Mouse (Mus musculus): ENCODE data around the gene Abhd8. TPM values are rescaled to one million over a fixed set of nuclear protein-coding genes. Genes with fewer than 3 reads are reported as not detected.

Gene Abhd8
- polyA plus RNA-seq, 1 experiment from 2014 or later = 69.5 TPM

DNA sequence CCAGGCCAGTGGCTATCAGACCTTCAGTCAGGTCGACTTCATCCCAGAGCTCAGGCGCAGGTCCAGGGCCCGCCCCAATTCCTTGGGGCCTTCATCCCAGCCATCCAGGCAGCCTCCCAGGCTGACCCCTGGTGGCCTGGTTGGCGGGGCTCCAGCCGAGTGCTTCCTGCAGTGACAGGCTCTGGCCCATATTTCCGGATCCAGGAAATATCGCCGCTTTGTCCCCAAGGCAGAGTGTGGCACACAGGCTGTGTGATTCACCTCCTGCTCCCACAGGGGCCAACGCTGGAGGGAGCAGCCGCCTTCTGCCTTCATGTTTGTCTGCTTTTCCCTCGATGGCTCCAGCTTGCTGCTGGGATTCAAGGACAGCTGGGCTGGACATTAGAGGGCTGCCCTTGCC, 33.0 kb upstream of the Abhd8 start:
- 22% methylated on average over 11 of the region's 11 CpGs for WGBS
- no peak overlapping the region for H3K4me2 ChIP-seq
- no peak overlapping the region for H3K4me3 ChIP-seq
- peaks cover 28% of the 10 kb centered on the region for H3K4me1 ChIP-seq
- H3K27ac ChIP-seq = peak overlapping the region; percentile 40; the same call in 1 of the 2 replicates
- no peak for ATAC-seq (ENCODE audit: insufficient number of reproducible peaks, insufficient read depth, low FRiP score, low TSS enrichment, low read depth)
- H3K9me3 ChIP-seq = no peaks in the 10 kb centered on the region
- H3K27me3 ChIP-seq = no peaks in the 10 kb centered on the region
- H3K36me3 ChIP-seq = peaks cover 36% of the 10 kb centered on the region
- H3K9ac ChIP-seq = no peak overlapping the region; the same call in 1 of the 2 replicates

DNA sequence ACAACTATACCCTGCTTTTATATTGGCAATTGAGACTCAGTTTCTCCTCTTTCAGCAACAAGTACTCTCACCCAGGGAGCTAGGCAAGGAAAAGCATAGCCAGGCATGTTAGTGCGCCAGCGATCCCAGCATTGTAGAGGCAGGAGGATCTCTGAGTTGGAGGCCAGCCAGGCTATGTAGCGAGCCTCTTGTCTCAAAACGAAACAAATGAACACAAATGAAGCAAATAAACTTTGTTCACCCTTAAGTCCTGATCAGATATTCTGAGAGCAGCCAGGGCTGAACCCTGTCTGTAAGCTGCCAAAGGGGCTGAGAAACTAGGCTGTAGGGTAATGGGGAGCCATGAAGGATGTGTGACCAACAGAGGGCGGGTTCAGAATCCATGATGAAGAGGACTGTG, 32.4 kb upstream of the Abhd8 start:
- H3K9me3 ChIP-seq = no peaks in the 10 kb centered on the region
- no peak overlapping the region for H3K4me2 ChIP-seq
- 89% methylated on average over 5 of the region's 5 CpGs for WGBS
- H3K4me3 ChIP-seq = no peak overlapping the region
- H3K9ac ChIP-seq = no peak overlapping the region; the same call in 1 of the 2 replicates
- no peaks in the 10 kb centered on the region for H3K27me3 ChIP-seq
- ATAC-seq (ENCODE audit: insufficient number of reproducible peaks, insufficient read depth, low FRiP score, low TSS enrichment, low read depth) = no peak
- peaks cover 42% of the 10 kb centered on the region for H3K36me3 ChIP-seq
- peak overlapping the region; percentile 44; the same call in 1 of the 2 replicates for H3K27ac ChIP-seq
- H3K4me1 ChIP-seq = peaks cover 28% of the 10 kb centered on the region

DNA sequence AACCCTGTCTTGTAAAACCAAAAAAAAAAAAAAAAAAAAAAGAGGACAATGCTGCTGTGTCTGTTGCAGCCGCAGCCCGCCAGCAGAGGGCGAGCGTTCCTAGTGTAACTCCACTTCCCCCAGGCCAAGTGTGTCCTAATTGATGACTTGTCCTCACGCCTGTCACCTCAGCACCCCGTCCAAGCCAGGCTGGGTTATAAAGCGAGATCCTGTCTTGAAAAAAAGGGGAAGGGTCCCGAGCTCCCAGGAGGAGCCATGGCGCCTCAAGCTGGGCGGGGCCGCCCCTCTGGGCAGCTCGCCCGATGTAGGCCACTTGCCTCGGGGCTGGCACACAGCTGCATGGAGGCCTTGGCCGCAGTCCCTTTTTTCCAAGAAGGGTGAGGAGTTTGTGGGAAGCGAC, 31.6 kb upstream of the Abhd8 start:
- no peaks in the 10 kb centered on the region for H3K27me3 ChIP-seq
- H3K36me3 ChIP-seq = peaks cover 50% of the 10 kb centered on the region
- WGBS = 21% methylated on average over 16 of the region's 16 CpGs
- no peak overlapping the region for H3K9ac ChIP-seq
- ATAC-seq (ENCODE audit: insufficient number of reproducible peaks, insufficient read depth, low FRiP score, low TSS enrichment, low read depth) = no peak
- peak overlapping the region; percentile 32 for H3K4me2 ChIP-seq
- H3K9me3 ChIP-seq = no peaks in the 10 kb centered on the region
- peaks cover 30% of the 10 kb centered on the region for H3K4me1 ChIP-seq
- no peak overlapping the region for H3K4me3 ChIP-seq
- no peak overlapping the region for H3K27ac ChIP-seq

GRCm38 (mm10) chr8:71488454-71488853, 25.0 kb upstream of the Abhd8 start:
- ATAC-seq (ENCODE audit: insufficient number of reproducible peaks, insufficient read depth, low FRiP score, low TSS enrichment, low read depth) = peak; percentile 84
- Histone ChIP-seq H3K4me2 (peak overlapping the region; percentile 100), H3K4me1 (peaks cover 39% of the 10 kb centered on the region), H3K9me3 (no peaks in the 10 kb centered on the region), H3K9ac (peak overlapping the region; percentile 92), H3K27me3 (no peaks in the 10 kb centered on the region), H3K36me3 (peaks cover 43% of the 10 kb centered on the region), H3K27ac (peak overlapping the region; percentile 94; the same call in 1 of the 2 replicates), H3K4me3 (peak overlapping the region; percentile 90)
- under 1% methylated on average over 22 of the region's 22 CpGs for WGBS

- under 1% methylated on average over 33 of the region's 33 CpGs for WGBS
Measured at GRCm38 (mm10) chr8:71487691-71488445, 24.4 kb upstream of the Abhd8 start, which contains the start of gene Gtpbp3. Gene Gtpbp3 (plus strand): TSS chr8:71488103.

GRCm38 (mm10) chr8:71486136-71486529, 22.7 kb upstream of the Abhd8 start:
- 14% methylated on average over 7 of the region's 7 CpGs for WGBS
- no peaks in the 10 kb centered on the region for H3K27me3 ChIP-seq
- H3K4me3 ChIP-seq = peak overlapping the region; percentile 86
- H3K4me2 ChIP-seq = peak overlapping the region; percentile 93
- peaks cover 41% of the 10 kb centered on the region for H3K36me3 ChIP-seq
- H3K4me1 ChIP-seq = peaks cover 39% of the 10 kb centered on the region
- H3K9ac ChIP-seq = peak overlapping the region; percentile 93
- H3K9me3 ChIP-seq = no peaks in the 10 kb centered on the region
- ATAC-seq (ENCODE audit: insufficient number of reproducible peaks, insufficient read depth, low FRiP score, low TSS enrichment, low read depth) = no peak
- H3K27ac ChIP-seq = peak overlapping the region; percentile 62; the same call in 1 of the 2 replicates

More at GRCm38 (mm10) chr8:71487691-71488445, 24.4 kb upstream of the Abhd8 start, which contains the start of gene Gtpbp3:
- no peaks in the 10 kb centered on the region for H3K27me3 ChIP-seq
- H3K27ac ChIP-seq = peak within 1 kb of the TSS; percentile 94
- ATAC-seq (ENCODE audit: insufficient number of reproducible peaks, insufficient read depth, low FRiP score, low TSS enrichment, low read depth) = peak; percentile 40; the same call in 1 of the 2 replicates
- H3K4me3 ChIP-seq = peak within 1 kb of the TSS; percentile 90
- peak within 1 kb of the TSS; percentile 100 for H3K4me2 ChIP-seq
- peaks cover 39% of the 10 kb centered on the region for H3K4me1 ChIP-seq
- H3K36me3 ChIP-seq = peaks cover 44% of the 10 kb centered on the region
- peak within 1 kb of the TSS; percentile 92 for H3K9ac ChIP-seq
- no peaks in the 10 kb centered on the region for H3K9me3 ChIP-seq

DNA sequence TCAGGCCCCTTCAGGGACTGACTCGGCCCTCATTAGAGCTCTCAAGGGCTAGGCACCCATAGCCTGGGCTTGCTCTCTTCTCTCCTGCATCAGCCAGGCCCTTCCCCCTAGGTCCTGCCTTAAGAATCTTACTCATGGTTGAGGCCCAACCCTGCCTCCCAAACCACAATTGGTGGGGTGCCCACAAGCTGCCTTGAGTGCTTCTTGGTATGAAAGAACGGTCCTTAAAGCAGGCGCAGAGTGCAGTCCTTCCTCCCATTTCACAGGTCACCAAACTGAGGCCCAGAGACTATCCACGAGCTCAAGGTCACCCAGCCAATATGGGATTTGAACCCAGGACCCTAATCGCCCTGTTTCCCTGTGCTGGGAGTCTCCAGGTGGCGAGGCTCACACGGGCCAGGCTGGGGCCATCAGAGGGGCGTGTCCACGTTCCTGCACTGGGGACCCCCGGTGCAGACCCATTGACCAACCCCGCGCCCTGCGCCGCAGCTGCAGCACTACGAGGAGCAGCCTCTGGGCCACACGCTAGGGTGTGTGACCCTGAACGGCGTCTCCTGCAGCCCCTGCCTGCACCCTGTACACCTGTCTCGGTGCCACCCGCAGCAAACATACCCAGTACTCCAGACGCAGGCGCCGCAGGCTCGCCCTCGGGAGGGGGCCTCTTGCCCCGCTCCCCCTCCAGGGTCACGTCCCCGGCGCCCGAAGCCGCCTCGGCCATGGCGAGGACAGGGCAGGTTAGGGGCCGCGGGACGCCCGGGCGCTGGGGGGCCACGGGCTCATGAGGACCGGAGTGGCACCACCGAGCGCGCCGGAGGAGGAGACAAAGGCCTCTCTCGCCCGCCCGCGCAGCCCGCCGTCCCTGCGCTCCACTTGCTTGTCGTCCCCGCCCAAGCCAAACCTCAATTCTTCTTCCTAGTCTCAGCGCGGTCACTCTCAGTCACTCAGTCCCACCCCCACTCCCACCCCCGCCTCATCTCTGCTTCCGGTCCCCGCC, 22.0 kb upstream of the Abhd8 start, which contains the start of gene Ano8:
Gene Ano8, minus strand, starts transcription at position 822 of the 994 bp plus-strand sequence.
- H3K36me3 ChIP-seq = peaks cover 41% of the 10 kb centered on the region
- H3K4me2 ChIP-seq = peak within 1 kb of the TSS; percentile 93
- WGBS = 5% methylated on average over 55 of the region's 58 CpGs
- peak within 1 kb of the TSS; percentile 68 for H3K27ac ChIP-seq
- H3K4me1 ChIP-seq = peaks cover 39% of the 10 kb centered on the region
- ATAC-seq (ENCODE audit: insufficient number of reproducible peaks, insufficient read depth, low FRiP score, low TSS enrichment, low read depth) = peak; percentile 62; the same call in 1 of the 2 replicates
- H3K9ac ChIP-seq = peak within 1 kb of the TSS; percentile 93
- H3K4me3 ChIP-seq = peak within 1 kb of the TSS; percentile 86
- no peaks in the 10 kb centered on the region for H3K9me3 ChIP-seq
- H3K27me3 ChIP-seq = no peaks in the 10 kb centered on the region

- Histone ChIP-seq H3K27ac (no peak overlapping the region), H3K4me3 (peak overlapping the region; percentile 86), H3K4me2 (peak overlapping the region; percentile 93), H3K27me3 (no peaks in the 10 kb centered on the region), H3K9me3 (no peaks in the 10 kb centered on the region), H3K4me1 (peaks cover 34% of the 10 kb centered on the region), H3K9ac (peak overlapping the region; percentile 93), H3K36me3 (peaks cover 44% of the 10 kb centered on the region)
- 93% methylated on average over 19 of the region's 19 CpGs for WGBS
- no peak for ATAC-seq (ENCODE audit: insufficient number of reproducible peaks, insufficient read depth, low FRiP score, low TSS enrichment, low read depth)
Measured at GRCm38 (mm10) chr8:71484736-71485135, 21.3 kb upstream of the Abhd8 start.

DNA sequence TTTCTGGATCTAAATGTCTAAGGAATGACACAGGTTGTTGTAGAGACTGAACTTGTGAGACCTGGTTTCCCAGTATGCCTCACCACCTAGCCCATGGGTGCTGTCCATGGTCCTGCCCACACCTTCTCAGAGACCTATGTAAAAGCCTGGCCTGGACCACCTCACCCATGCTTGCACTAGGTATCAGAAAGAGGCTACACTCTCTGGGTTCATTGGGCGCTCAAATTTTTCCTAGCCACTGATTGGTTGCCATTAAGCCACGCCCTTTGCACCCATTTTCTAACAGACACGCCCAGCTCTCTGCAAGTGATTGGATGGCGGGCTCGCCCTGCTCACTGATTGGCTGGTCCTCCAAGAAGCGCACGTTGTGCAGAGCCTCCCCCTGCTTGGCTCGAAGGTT, 20.5 kb upstream of the Abhd8 start:
- Histone ChIP-seq H3K27ac (no peak overlapping the region), H3K9me3 (no peaks in the 10 kb centered on the region), H3K36me3 (peaks cover 51% of the 10 kb centered on the region), H3K27me3 (no peaks in the 10 kb centered on the region), H3K4me2 (no peak overlapping the region), H3K4me1 (peaks cover 25% of the 10 kb centered on the region), H3K9ac (no peak overlapping the region; the same call in 1 of the 2 replicates), H3K4me3 (no peak overlapping the region)
- WGBS = 48% methylated on average over 8 of the region's 8 CpGs
- no peak for ATAC-seq (ENCODE audit: insufficient number of reproducible peaks, insufficient read depth, low FRiP score, low TSS enrichment, low read depth)

- Histone ChIP-seq H3K9ac (no peak overlapping the region), H3K9me3 (no peaks in the 10 kb centered on the region), H3K4me1 (peaks cover 20% of the 10 kb centered on the region), H3K36me3 (peaks cover 68% of the 10 kb centered on the region), H3K27ac (no peak overlapping the region), H3K27me3 (no peaks in the 10 kb centered on the region), H3K4me2 (no peak overlapping the region), H3K4me3 (no peak overlapping the region)
- no peak for ATAC-seq (ENCODE audit: insufficient number of reproducible peaks, insufficient read depth, low FRiP score, low TSS enrichment, low read depth)
- 93% methylated on average over 11 of the region's 11 CpGs for WGBS
Measured at GRCm38 (mm10) chr8:71478943-71479342, 15.5 kb upstream of the Abhd8 start.

Measured in embryonic facial prominence, embryonic 13.5 days (tissue).